Mouse (Mus musculus) layer of hippocampus, adult 9-11 months (tissue): ENCODE results near the gene Tsc1.

Experiments used
- DNase-seq: peaks from one replicate; pipeline ENCODE4 v3.0.0; 2022

Tsc1 gene

DNA sequence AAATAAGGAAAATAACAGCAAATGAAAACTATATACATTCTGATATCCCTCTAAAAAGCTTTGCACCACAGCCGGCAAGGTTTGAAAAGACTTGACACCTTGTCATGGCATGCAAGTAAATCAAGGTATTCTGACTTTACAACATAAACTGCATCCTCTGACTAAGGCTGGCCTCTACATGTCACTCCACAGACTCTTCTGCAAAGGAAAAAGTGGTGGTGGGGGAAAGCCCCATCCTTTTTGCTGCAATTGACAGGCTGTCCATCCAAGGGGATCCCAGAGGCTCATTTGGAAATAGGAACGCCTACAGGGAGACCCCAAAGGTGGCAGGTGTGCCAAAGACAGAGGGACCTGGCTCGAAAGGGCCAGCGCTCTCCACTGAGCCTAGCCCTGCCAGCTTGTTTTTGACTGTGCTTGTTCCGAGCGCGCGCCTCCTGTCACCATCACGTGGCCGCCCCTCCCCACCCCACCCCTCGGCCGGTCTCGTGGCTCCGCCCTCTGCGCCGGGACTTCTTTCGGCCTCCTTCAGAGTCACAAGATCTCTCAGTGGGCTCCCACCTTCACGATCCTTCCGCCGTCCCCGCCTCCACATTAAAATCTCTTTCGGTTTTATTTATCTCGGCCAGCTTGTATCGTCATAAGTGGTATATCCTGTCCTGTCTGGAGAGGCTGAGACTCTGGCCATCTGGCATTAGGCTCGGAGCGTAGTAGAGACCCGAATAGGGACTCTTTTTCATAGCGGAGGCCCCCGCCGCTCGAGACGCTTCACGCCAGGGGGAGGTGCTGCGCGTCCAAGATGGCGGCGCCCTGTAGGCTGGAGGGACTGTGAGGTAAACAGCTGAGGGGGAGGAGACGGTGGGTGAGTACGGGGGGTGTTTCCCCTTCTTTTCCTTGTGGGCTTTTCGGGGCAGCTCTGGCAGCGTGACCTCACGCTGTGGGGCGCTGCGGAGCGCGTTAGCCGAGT, at the start of gene Tsc1:
Gene Tsc1 (plus strand): TSS at position 768 of the 964 bp plus-strand sequence.
- peak; percentile 95 for DNase-seq

DNA sequence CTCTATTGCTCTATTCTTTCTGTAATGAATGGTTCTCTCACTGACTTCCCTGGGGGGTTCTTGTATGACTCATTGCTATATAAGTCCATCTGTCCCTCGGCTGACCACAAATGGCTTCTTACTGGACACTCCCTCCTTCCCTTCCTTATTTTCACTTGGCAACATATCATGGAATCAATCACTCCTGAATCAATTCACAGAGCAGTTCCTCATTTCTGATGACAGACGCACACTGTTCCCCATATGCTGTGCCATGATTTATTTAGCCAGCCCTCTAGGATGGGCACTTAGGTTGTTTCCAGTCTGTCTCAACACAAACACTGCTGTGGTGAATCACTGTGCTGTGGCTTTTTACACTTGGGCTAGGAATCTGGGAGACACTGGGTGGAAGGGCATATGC, 49.5 kb upstream of the Tsc1 start:
- DNase-seq, result no peak

DNA sequence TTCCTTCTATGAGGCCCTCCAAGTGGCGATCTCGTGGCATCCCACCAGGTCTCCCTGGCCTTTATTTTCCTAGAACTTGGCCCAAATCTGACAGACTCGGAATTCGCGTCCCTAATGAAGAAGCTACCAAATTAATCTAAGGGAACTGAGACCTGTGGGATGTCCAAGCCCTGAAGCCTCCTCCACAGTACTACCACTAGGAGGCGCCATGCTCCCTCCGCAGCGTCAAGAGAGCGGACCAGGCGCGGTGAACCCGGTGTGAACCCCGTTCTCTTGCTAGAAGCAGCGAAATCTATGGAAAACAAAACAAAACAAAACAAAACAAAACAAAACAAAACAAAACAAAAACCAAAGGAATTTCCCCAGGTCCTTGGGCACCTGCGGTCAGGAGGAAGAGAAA, 48.2 kb upstream of the Tsc1 start:
- no peak for DNase-seq

DNA sequence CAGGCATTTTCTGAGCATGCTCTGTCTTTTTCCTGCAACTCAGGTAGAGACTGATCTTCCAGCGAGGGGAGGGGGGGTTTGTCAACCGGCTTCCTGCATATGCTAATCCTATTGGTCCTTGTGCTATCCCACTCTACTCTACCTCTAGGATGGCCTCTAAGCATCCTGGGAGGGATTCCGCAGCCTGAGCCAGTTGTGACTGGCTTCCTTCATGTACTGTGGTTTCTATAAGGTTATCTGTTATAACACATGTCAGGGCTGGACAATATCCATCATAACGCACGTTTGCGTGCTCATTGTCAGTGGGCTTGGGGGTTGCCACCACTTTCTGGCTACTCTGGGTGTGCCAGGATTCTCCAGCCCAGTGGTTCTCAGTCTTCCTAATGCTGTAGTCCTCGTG, 45.0 kb upstream of the Tsc1 start:
- no peak for DNase-seq

DNA sequence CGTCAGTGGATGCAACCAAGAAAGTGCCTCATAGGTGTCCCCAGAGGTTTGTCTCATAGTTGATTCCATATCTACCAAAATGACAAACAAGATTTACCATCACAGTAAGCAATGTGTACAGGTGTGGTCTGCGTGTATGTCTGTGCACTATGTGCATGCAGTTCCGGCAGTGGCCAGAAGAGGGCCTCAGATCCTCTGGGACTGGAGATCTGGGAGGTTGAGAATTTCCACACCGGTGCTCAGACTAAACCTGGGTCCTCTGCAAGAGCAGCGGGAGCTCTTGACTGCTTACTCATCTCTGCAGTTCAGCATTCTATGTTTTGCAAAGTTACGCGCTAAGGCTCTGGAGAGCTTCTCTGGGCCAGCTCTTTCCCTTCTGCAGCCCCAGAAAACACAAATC, 44.0 kb upstream of the Tsc1 start:
- DNase-seq, result no peak

DNA sequence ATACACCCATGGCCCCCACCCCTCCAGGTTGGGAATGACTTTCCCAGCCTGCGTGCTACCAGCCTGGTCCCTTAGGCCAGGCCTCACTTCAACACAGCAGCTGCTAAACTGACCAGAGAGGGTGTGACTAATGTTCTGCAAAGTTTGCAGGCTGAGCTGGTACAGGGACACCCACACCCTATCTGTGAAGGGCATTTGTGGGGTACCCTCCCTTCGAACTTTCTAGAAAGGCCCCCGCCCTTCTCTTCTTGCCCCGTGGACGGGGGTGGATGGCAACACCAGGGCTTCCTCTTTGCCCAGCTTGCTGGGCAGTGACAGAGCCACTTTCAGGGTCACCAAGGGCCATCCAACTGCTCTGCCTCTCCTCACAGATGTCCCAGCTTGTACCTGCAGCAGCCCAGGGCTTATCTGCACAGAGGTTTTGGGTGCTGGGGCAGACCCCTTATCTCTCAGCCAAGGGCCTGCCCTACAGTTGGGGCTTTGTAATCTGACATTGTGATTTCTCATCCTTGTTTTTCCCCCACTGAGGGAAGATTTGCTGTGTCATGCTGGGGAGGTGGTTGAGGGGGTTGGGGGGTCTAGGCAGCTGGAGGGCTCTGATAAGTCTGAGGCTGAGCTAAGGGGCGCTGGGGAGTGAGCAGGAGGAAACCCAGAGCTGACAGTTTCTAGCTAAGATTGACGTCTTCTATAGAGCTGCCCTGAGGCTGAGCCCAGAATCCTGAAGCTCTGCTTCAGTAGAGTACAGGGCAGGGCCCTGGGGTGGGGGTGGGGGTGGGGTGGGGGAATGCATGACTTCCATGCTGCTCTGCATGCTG, 43.1 kb upstream of the Tsc1 start:
- no peak for DNase-seq

DNA sequence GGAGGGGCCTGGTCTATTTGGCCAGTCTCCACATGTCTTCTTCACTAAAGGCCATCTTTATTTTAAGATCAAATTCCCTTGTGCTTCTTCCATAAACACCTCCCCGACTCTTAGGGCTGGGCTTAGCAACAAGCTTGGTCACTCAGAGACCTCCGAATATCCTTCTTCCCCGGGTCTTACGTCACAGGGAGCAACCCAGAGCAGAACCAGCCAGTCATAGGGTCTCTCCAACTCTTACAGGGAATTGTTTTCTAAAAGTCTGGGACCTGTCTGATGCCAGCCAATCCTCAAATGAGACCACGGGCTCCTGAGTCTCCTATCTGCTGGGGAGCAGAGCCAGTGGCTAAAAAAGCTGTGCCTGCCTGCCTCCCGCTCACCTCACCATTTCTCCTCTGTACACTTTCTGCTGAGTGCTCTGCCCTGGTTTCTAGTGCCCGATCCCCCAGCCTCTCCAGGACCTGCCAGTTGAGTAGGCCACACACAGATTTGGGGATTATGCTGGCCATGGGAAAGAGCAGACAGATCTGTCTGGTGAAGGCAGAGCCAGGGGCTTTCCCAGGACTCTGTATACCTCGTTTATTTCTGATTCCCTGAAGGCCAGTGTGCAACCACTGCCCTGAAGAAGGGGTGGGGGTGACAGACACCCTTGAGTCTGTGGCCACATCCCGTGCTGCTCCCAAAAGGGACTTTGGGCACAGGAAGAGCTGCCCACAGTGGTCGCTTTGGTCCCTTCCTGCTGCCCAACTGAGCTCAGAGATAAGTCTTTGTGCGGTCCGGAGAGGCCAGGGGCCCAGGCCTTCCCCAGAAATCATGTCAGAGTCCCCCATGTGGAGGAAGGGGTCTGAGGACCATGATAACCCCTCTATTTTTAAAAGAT, 42.1 kb upstream of the Tsc1 start:
- DNase-seq, result no peak

DNA sequence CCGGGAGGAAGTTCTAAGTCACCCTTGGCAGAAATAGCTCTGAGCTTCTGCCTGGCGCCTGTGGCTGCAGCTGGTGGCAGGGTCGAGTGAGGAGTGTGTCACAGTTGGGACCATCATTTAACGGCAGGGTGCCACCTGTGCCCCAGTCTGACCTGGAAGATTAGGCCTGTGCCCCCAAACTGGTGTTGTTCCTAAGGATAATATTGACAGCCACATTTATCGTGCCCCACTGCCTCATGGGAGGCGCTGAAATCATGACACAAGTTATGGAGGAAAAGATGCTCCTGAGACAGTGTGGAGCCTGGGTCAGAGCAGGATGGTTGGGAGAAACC, 41.5 kb upstream of the Tsc1 start:
- no peak for DNase-seq

DNA sequence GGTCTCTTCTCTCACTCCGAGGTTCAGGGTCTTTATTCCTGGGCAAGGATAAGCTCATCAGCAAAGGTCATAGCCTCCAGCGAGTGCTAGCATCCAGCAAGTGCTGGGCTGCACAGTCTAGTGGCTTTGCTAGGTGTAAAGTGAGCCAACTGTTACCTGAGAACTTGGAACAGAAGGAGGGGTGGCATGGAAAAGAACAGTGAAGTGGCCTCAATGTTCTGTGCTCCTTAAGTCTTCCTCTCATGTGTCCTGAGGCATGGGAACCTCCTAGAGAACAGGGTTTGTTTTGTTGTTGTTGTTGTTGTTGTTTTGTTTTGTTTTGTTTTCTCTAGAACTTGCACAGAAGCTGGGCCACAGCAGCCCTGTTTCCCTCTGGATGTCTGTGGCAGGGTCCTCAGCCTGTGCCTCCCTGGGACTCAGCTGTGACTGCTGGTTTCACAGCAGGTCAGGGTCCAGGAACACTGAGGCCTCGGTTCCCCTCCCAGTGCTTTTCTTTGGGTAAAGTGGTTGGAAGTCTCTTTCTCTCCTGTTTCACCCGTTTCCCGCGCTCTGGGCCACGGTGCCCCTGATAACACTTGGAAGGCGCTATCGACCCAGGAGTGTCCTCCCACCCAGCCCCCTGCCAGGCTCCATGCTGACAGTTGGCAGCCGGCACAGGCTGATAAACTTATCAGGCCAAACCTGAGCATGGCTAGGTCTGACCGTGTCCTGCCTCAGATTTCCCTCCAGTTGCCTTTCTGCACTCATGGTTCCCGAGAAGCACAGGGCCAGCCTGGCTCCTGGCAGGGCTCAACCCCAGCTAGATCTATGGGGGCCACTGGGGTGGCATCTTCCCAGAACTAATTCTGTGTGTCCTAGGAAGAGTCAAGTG, 39.1 kb upstream of the Tsc1 start:
- DNase-seq, result no peak

DNA sequence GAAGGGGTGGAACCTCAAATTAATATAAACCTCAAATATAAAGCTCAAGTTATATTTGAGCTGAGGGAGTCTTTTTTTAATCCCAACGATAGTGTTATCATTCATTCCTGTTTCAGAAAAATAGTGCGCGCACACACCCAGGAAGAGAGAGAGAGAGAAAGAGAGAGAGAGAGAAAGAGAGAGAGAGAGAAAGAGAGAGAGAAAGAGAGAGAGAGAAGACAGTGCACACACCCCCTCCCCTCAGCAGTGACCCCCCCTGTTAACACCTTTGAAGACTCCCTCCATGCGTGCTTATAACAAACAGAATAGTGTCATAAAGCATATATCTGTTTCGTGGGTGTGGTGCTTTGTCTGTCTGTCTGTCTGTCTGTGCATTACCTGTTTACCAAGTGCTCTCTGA, 37.5 kb upstream of the Tsc1 start:
- no peak for DNase-seq

DNA sequence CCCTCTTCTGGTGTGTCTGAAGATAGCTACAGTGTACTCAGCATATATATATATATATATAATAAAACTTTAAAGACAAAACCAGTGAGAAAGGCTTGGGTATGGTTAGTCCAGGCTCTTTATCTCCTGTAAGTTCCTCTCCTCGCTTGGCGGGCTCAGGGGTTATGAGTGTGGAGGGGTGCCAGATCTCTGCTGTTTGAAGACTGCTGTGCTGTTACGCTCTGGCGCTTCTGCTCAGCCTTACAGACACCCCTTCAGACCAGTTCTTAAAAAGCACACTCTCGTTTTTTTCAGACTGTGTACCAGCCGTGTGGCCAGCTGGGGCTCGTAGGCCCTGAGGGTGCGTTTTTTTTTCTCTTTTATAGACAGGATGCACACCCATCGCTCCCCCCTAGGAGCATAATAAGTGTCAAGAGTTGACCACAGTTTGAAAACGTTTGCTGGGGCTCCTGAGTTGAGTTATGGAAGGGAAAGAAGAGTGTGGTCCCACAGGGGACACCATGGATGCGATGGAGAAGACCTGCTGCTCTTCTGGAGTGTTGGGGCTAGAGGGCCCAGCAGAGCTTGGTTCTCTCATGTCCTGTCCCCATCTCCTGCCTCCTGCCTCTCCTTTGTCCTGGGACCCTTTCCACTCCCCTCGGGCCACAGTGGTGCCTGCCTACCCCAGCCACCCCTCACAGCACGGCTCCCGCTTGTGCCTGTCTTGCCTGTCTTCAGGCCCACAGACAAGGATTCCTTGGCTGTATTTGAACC, 35.1 kb upstream of the Tsc1 start:
- DNase-seq, result no peak

DNA sequence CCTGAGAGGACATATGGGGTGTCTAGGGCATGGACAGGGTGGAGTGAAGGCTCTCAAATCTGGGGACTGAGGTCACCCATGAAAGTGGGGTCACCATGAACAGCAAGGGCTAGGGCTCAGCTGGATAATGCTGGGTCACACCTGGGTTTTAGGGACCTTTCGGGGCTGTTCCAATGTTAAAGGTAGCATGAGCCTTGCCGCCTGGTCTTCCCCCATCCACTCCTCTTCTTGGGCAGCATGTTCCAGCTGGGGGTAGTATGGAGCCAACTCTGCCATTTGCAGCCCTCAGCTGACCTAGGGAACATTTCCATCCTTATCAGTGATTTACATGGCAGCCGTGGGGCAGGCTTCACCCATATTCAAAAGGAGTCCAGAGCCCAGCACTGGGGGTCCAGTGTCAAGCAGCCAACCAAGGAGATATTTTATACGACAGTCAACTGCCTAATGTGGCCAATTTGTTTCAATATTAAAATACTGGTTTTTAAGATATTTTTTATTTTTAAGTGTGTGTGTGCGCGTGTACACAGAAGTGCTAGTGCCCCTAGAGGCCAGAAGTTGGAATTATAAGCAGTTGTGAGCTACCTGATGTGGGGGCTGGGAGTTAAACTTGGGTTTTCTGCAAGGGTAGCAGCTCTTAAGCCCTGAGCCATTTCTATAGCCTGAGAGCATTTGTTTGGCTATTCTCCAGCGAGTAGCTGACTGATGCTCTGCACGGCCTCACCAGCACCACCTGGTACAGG, 34.3 kb upstream of the Tsc1 start:
- no peak for DNase-seq

DNA sequence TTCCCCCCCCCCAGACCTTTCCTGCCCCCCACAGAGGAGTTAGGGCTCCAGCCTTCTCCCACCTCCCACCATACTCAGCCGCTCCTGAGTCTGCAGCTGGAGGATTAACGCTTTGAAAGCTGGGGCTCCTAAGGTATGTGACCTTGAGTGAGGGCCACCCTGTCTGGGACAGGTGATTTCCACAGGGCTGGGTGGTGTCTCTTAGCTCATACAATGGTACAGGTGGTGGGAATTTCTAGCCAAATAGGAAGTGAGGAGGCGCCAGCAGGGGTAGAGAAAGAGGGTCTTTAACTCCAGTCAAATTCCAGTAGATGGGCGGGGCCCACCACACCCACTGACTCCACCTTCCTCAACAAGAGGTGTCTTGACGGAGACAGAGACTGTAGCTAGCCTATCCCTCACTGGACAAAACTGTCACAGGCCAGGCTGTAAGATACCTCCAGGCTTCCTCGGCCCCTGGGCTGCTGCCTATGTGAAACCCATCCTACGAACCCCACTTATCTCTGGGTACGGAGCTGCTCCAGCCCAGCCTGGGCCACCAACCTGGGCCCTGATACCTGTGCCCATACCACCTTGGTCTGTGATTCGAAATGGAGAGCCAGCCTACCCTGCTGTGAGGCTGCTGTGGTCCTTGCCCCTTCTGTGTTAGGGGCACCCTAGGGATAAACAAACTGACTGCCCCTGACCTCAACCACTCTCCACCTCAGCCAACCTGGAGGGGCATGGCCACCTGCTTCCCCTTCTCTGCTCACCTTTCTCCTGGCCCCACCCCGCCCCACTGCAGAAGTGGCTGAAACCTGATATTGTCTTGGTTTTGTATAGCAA, 33.5 kb upstream of the Tsc1 start:
- DNase-seq, result no peak

DNA sequence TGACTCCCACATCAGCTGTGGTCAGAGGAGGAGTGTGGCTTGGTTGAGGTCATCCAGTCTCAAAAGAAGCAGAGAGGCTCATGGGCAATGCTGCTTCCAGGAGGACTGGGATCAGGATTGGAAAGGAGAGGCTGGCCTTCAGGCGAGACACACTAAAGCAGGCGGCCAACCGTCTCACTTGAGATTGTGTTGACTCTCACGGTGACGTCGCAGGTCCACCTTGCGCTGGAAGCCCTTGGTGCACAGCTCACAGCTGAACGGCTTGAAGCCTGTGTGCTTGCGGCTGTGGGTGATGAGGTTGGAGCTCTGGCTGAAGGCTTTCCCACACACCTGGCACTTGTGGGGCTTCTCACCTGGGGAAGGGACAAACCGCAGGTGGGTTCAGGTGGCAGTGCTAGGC, 31.2 kb upstream of the Tsc1 start:
- DNase-seq, result no peak

DNA sequence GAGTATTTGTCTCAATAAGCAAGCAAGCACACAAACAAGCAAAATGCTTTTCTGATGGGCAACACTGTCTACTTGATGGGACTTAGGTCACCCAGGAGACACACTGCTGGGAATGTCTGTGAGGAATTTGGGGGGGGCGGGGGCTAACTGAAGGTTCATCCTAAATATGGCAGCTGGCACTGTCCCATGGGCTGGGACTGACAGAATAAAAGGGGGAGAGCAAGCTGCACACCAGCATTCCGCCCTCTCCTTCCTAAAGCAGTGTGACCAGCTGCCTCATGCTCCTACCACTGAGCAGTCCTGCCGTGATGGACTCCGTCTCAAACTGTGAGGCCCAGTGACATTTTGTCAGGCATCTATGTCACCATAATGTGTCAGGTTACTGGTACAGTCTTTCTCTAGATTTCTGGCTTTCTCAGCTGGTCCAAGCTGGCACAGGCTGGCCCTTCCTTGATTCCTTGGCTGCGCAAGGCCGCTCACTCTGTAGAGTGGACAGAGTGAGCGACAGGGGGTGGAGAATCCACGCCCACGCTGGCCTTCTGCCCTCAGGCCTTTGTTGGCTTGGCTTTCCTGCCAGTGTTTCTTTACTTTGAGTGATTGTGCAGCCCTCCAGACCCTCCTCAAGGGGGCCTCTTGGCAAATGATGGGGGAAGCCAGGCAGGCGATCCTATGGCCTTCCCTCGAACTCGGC, 30.2 kb upstream of the Tsc1 start:
- no peak for DNase-seq

DNA sequence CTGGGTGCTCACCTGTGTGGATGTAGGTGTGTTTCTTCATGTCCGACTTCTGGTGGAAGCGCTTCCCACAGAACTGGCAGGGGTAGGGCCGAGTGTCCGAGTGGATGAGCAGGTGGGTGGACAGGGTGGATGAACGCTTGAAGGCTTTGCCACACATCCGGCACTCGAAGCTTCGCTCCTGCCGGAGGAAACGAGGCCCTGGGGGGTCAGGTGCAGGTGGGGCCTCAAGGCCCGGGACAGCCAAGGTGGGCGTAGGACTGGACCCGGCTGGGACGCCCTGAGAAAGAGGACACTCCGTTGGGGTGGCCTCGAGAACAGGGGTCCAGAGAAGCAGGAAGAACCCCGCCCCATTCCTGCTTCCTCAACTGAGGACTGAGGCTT, 29.6 kb upstream of the Tsc1 start:
- DNase-seq, result no peak

DNA sequence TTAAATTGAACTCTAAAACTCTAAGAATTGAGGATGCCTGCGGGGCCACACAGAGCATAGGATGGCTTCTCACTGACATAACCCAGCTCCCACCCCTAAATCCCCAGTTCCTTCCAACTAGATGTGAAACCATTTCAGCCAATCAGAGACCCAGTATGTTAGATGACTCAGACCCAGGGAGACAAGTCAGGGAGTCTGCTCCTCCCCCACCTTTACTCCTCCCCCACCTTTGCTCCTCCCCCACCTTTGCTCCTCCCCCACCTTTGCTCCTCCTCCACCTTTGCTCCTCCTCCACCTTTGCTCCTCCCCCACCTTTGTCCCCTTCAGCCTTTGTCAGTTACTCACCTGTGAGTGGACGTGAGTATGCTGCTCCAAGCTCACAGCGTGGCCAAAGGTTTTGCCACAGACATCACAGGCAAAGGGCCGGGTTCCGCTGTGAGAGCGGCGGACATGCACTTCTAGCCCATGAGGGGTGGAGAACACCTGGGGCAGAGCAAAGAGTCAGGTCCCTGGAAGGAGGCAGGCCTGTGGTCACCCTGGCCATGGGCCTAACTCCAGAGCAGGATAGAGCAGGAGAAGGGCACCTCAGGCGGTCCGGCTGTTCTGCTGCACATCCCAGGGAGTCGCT, 28.5 kb upstream of the Tsc1 start:
- no peak for DNase-seq

DNA sequence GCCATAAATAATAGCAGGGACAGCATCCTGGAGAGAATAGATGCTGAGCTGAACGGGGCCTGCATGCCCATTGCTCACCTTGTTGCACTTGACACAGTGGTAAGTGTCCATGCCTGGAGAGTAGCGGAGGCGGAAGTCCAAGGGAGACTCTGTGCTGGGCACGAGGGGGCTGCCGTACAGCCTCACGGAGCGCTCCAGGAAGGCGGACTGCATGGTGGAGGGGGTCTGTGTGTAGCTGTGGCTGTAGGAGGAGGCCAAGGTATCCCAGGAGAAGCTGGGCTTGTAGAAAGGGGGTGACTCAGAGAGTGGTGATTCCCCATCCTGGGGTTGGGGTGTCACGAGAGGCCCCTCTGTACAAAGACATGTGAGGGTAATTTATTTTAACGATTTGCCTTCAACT, 27.4 kb upstream of the Tsc1 start:
- no peak for DNase-seq

DNA sequence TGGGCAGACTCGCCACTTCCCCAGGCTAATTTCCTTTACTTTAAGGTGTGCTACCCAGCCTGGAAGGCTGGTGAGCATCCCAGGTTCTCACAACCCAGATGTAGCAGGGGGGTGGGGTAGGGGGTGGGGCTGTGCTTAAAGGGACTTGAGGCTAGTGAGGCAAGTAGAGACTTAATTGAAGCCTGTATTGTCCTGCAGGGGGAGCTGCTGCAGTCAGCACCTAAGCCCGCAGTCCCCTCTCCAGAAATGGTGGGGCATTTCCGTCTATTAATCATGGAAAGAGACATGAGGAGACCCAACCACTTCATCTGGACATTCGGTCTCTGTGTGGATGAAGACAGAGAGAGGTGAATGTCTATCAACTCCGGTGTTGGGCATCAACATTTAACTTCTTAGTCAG, 24.7 kb upstream of the Tsc1 start:
- DNase-seq, result no peak
